Mouse (Mus musculus): ENCODE results near the gene Pimreg. TPM values are rescaled to one million over a fixed set of nuclear protein-coding genes. Genes with fewer than 3 reads are reported as not detected.

Gene Pimreg
- polyA plus RNA-seq, 1 experiment from 2014 or later = 76.9 TPM

DNA sequence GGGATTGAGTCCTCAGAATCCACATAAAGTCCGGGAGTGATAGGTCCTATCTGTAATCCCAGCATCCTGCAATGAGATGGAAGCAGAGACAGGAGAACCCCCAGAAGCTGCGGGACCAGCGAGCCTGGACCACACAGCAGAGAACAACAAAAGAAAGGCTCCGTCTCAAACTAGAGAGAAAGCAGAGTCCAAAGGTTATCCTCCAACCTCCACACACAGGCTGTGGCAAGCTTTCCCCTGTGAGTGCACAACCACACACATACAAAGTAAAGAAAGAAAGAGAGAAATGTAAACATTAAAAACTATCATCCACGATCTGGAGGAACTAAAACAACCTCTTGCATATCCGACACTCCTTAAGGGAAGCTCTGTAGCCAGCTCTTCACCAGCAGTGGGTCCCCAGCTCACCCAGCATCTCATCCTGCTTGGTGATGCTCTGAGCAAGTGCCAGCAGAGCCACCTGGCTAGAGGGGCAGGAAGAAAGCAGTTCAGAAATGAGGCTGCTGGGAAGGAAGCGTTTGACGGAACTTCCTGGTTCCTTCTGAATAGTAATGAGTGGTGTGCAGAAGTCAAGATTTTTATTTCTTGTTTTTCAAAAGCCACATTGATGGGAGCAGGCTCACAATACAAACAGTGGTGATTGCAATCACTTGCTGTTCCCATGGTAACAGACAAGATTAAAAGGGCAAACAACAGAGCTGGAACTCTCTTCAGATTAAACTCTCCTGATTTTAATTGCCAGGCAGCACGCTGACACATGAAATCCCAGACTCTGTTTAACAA lies 30.7 kb upstream of the Pimreg start:
- no peak for ATAC-seq
- Histone ChIP-seq H3K4me3 (ENCODE audit: low read length) (no peak overlapping the region), H3K27ac (ENCODE audit: low read length) (no peak overlapping the region), H3K27me3 (replicated peaks; ENCODE audit: control insufficient read depth, insufficient read depth, low read length) (no peaks in the 10 kb centered on the region), H3K9ac (ENCODE audit: low read depth, low read length) (no peak overlapping the region), H3K4me1 (ENCODE audit: control insufficient read depth, insufficient read depth, low read length) (peaks cover 10% of the 10 kb centered on the region), H3K36me3 (ENCODE audit: control insufficient read depth, insufficient read depth, low read length) (no peaks in the 10 kb centered on the region), H3K9me3 (ENCODE audit: control insufficient read depth, low read length) (no peaks in the 10 kb centered on the region), H3K4me2 (ENCODE audit: low read depth, low read length) (no peak overlapping the region)
- WGBS = 35% methylated on average over 9 of the region's 9 CpGs

DNA sequence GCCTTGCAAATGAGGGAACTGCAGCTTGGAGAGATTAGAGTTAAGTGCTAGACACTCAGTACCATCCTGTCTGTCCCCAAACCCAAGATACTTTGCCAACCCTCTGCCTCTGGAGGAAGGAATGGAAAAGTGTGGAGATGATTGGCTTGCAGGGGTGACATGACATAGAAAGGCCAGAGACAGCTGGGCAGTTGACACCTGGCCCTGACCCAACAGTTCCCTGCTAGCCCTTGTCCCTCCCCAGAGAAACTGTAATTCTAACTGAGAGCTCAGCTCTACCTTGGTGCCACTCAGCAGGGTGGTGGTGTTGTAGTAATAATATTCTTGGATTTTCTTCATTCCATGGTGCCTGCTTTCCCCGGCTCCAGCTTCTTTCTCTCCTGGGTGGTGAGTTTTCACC lies 29.9 kb upstream of the Pimreg start:
- Histone ChIP-seq H3K27me3 (replicated peaks; ENCODE audit: control insufficient read depth, insufficient read depth, low read length) (no peaks in the 10 kb centered on the region), H3K36me3 (ENCODE audit: control insufficient read depth, insufficient read depth, low read length) (no peaks in the 10 kb centered on the region), H3K4me1 (ENCODE audit: control insufficient read depth, insufficient read depth, low read length) (peaks cover 10% of the 10 kb centered on the region), H3K9me3 (ENCODE audit: control insufficient read depth, low read length) (no peaks in the 10 kb centered on the region), H3K9ac (ENCODE audit: low read depth, low read length) (no peak overlapping the region), H3K27ac (ENCODE audit: low read length) (no peak overlapping the region), H3K4me3 (ENCODE audit: low read length) (no peak overlapping the region), H3K4me2 (ENCODE audit: low read depth, low read length) (no peak overlapping the region)
- 86% methylated on average over 1 of the region's 1 CpGs for WGBS
- no peak for ATAC-seq

DNA sequence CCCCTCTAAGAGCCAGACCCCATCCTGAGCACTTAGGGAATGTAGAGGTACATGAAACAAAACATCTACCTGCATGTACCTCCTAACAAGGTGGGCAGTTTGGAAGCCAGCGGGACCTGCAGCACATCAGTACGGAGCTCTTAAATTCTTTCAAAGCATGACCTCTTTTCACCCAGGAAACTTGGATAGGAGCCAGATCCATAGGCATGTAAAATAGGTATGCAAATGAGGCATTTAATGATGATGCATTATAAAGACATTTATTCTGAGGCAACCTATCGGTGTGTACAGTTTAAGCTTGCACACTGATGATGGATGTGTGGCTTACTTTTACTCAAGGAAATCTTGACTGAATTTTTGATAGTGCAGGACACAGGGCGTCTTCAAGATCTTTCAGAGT lies 27.2 kb upstream of the Pimreg start:
- Histone ChIP-seq H3K9me3 (ENCODE audit: control insufficient read depth, low read length) (no peaks in the 10 kb centered on the region), H3K4me1 (ENCODE audit: control insufficient read depth, insufficient read depth, low read length) (peaks cover 10% of the 10 kb centered on the region), H3K4me3 (ENCODE audit: low read length) (no peak overlapping the region), H3K9ac (ENCODE audit: low read depth, low read length) (no peak overlapping the region), H3K27me3 (replicated peaks; ENCODE audit: control insufficient read depth, insufficient read depth, low read length) (no peaks in the 10 kb centered on the region), H3K27ac (ENCODE audit: low read length) (no peak overlapping the region), H3K36me3 (ENCODE audit: control insufficient read depth, insufficient read depth, low read length) (no peaks in the 10 kb centered on the region), H3K4me2 (ENCODE audit: low read depth, low read length) (no peak overlapping the region)
- WGBS = 73% methylated on average over 4 of the region's 4 CpGs
- ATAC-seq = no peak

DNA sequence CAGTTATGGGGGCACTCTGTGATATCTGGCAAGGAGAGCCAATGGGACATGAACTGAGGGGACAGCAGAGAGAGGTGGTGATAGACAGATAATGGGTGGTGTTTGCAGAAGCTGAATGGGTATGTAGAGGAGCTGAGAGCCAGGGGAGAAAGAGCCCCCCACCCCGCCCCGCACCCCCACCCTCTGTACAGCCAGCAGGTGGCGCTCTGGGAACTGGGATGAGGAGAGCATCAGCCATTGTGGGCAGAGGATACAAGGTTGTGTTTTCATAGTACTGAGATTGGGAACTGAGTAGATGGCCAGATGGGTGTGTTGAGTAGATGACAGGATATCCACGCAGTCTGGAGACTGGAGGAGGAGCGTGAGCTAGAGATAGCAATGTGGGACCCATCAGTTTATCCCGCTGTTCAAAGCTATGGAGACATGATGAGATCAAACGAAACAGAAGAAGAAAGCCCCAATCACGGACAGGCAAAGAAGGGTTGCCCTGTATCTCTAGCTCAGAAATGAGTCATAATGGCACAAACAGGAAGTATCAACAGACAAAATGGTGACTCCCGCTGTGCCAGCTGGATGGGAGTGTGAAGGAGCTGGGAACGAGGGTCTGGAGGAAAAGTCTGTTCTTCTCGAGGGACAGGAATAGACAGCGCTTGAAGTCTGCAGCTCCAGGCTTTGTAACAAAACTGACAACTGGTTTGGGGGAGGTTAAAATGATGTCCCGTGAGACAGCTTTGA lies 25.1 kb upstream of the Pimreg start:
- 81% methylated on average over 13 of the region's 13 CpGs for WGBS
- ATAC-seq = no peak

DNA sequence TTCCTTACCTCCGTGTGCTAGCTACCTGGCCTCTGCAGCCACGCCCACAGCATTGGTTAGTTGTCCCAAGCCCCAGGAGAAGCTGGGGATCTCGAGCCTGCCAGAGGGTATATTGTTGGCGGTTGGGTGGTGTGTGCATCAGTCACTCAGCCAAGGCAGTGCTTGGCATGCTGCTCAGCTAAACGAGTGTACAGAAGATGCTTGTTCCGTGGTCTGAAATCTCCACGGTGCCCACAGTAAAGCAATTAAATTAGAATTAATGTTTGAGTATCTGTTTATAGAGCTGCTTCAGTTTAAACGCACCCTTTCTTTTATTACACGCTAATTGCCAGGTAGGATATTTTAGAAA lies 24.6 kb upstream of the Pimreg start:
- Histone ChIP-seq H3K36me3 (ENCODE audit: control insufficient read depth, insufficient read depth, low read length) (no peaks in the 10 kb centered on the region), H3K4me2 (ENCODE audit: low read depth, low read length) (no peak overlapping the region), H3K4me3 (ENCODE audit: low read length) (no peak overlapping the region), H3K4me1 (ENCODE audit: control insufficient read depth, insufficient read depth, low read length) (no peaks in the 10 kb centered on the region), H3K9ac (ENCODE audit: low read depth, low read length) (no peak overlapping the region), H3K9me3 (ENCODE audit: control insufficient read depth, low read length) (no peaks in the 10 kb centered on the region), H3K27ac (ENCODE audit: low read length) (no peak overlapping the region), H3K27me3 (replicated peaks; ENCODE audit: control insufficient read depth, insufficient read depth, low read length) (no peaks in the 10 kb centered on the region)
- no peak for ATAC-seq
- 68% methylated on average over 9 of the region's 9 CpGs for WGBS

More for the DNA sequence above, 25.1 kb upstream of the Pimreg start:
- no peak overlapping the region for H3K4me3 ChIP-seq (ENCODE audit: low read length)
- H3K4me2 ChIP-seq (ENCODE audit: low read depth, low read length) = no peak overlapping the region
- H3K27ac ChIP-seq (ENCODE audit: low read length) = no peak overlapping the region
- peaks cover 1% of the 10 kb centered on the region; the same call in 1 of the 2 replicates for H3K4me1 ChIP-seq (ENCODE audit: control insufficient read depth, insufficient read depth, low read length)
- H3K9ac ChIP-seq (ENCODE audit: low read depth, low read length) = no peak overlapping the region
- no peaks in the 10 kb centered on the region for H3K9me3 ChIP-seq (ENCODE audit: control insufficient read depth, low read length)
- no peaks in the 10 kb centered on the region for H3K36me3 ChIP-seq (ENCODE audit: control insufficient read depth, insufficient read depth, low read length)
- H3K27me3 ChIP-seq (replicated peaks; ENCODE audit: control insufficient read depth, insufficient read depth, low read length) = no peaks in the 10 kb centered on the region

DNA sequence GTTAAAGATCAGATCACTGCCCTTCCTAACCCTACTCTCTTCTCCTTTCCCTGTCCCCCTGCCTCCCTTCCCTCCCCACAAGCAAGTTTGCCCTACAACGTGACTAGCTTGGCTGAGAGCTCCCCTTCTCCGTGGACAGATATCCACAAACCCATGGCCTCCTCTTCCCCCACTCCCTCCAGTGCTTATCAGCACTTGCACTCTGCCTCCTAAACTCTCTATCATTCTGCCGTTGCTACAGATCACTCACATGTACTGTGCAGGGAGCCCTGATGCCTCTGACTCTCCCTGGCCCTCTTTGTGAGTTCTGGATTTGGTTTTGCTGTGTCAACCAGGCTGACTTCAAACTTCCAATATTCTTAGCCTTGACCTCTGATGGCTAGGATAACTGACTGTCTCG lies 20.8 kb upstream of the Pimreg start:
- H3K4me1 ChIP-seq (ENCODE audit: control insufficient read depth, insufficient read depth, low read length) = no peaks in the 10 kb centered on the region
- 66% methylated on average over 4 of the region's 4 CpGs for WGBS
- H3K27me3 ChIP-seq (replicated peaks; ENCODE audit: control insufficient read depth, insufficient read depth, low read length) = no peaks in the 10 kb centered on the region
- H3K9ac ChIP-seq (ENCODE audit: low read depth, low read length) = no peak overlapping the region
- no peak for ATAC-seq
- H3K36me3 ChIP-seq (ENCODE audit: control insufficient read depth, insufficient read depth, low read length) = no peaks in the 10 kb centered on the region
- no peak overlapping the region for H3K4me3 ChIP-seq (ENCODE audit: low read length)
- H3K27ac ChIP-seq (ENCODE audit: low read length) = no peak overlapping the region
- no peak overlapping the region for H3K4me2 ChIP-seq (ENCODE audit: low read depth, low read length)
- no peaks in the 10 kb centered on the region for H3K9me3 ChIP-seq (ENCODE audit: control insufficient read depth, low read length)

DNA sequence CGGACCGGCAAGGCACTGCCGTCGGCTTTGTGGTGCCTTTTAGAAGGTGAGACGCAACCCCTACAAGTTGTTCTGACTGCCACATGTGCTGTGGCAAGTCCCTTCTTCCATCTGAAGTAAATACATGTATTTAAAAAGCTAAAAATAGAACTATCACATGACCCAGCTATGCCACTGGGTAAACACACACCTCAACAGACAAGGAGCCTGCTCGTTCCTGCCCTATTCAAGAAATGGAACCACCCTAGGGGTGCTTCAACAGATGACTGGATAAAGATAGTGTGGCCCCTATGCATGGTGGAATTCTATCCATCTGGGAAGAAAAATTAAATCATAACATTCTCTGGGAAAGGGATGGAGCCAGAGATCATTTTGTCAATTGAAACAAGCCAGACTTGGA lies 19.0 kb upstream of the Pimreg start:
- no peak overlapping the region for H3K27ac ChIP-seq (ENCODE audit: low read length)
- no peaks in the 10 kb centered on the region for H3K27me3 ChIP-seq (replicated peaks; ENCODE audit: control insufficient read depth, insufficient read depth, low read length)
- 66% methylated on average over 6 of the region's 6 CpGs for WGBS
- H3K9me3 ChIP-seq (ENCODE audit: control insufficient read depth, low read length) = no peaks in the 10 kb centered on the region
- no peak overlapping the region for H3K4me2 ChIP-seq (ENCODE audit: low read depth, low read length)
- no peaks in the 10 kb centered on the region for H3K4me1 ChIP-seq (ENCODE audit: control insufficient read depth, insufficient read depth, low read length)
- no peak overlapping the region for H3K4me3 ChIP-seq (ENCODE audit: low read length)
- H3K9ac ChIP-seq (ENCODE audit: low read depth, low read length) = no peak overlapping the region
- ATAC-seq = no peak
- H3K36me3 ChIP-seq (ENCODE audit: control insufficient read depth, insufficient read depth, low read length) = no peaks in the 10 kb centered on the region

DNA sequence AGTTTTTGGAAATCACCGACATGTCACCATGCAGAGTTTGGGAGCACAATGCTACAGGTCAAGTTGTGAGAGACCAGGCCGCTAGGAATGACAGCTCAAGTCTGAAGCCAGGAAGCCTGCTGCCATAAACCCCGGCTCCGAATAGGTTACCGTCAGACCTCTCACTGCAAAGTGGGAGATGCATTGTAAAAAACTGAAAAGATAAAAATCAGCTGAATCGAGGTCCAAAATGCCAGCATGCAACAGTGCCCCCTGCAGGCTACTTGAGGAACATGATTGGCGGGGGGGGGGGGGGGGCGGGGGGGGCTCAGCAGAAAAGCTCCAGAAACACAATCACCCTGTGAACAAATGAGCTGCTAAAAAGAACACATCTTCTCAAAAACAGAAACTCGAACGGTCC lies 18.3 kb upstream of the Pimreg start:
- no peak overlapping the region for H3K4me2 ChIP-seq (ENCODE audit: low read depth, low read length)
- no peaks in the 10 kb centered on the region for H3K9me3 ChIP-seq (ENCODE audit: control insufficient read depth, low read length)
- no peaks in the 10 kb centered on the region for H3K4me1 ChIP-seq (ENCODE audit: control insufficient read depth, insufficient read depth, low read length)
- no peaks in the 10 kb centered on the region for H3K36me3 ChIP-seq (ENCODE audit: control insufficient read depth, insufficient read depth, low read length)
- no peak overlapping the region for H3K4me3 ChIP-seq (ENCODE audit: low read length)
- 30% methylated on average over 10 of the region's 10 CpGs for WGBS
- no peak overlapping the region for H3K9ac ChIP-seq (ENCODE audit: low read depth, low read length)
- no peak overlapping the region for H3K27ac ChIP-seq (ENCODE audit: low read length)
- H3K27me3 ChIP-seq (replicated peaks; ENCODE audit: control insufficient read depth, insufficient read depth, low read length) = no peaks in the 10 kb centered on the region
- no peak for ATAC-seq

DNA sequence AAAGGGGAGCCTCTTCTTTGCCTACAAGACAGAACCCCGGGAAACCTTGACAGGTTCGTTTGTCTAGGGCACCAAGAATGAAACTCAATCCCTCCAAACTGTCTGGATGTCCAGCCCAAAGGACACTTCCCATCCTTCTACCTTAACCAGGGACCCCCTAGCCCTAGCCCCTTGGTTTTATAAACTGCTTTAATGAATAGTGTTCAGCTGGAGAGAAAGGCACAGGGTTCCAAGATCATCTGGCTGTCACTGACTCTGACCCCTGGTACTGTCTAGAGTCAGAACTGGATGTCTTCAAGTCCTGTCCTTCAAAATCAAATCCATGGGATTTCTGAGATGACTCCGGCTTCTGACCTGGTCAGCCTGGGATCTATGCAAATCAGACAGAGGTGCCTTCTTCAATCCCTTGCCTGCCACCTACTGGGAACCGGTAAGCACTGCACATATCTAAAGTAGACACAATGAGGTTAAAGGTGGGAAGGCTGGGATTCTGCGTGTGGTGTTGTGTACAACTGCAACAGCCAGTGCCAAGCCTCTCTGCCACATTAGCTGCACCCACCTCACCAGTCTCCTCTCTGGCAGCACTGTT lies 17.5 kb upstream of the Pimreg start:
- H3K9ac ChIP-seq (ENCODE audit: low read depth, low read length) = no peak overlapping the region
- H3K4me2 ChIP-seq (ENCODE audit: low read depth, low read length) = no peak overlapping the region
- H3K36me3 ChIP-seq (ENCODE audit: control insufficient read depth, insufficient read depth, low read length) = no peaks in the 10 kb centered on the region
- no peak overlapping the region for H3K4me3 ChIP-seq (ENCODE audit: low read length)
- no peaks in the 10 kb centered on the region for H3K4me1 ChIP-seq (ENCODE audit: control insufficient read depth, insufficient read depth, low read length)
- peak; percentile 44; the same call in 1 of the 2 replicates for ATAC-seq
- peaks cover under 1% of the 10 kb centered on the region; the same call in 1 of the 2 replicates for H3K27me3 ChIP-seq (replicated peaks; ENCODE audit: control insufficient read depth, insufficient read depth, low read length)
- WGBS = 20% methylated on average over 5 of the region's 5 CpGs
- no peak overlapping the region for H3K27ac ChIP-seq (ENCODE audit: low read length)
- no peaks in the 10 kb centered on the region for H3K9me3 ChIP-seq (ENCODE audit: control insufficient read depth, low read length)

All from intestine, embryonic 16.5 days (tissue).